Mouse (Mus musculus) liver, postnatal 0 days (tissue): ENCODE measurements around the gene Gm49416. TPM values are rescaled to one million over a fixed set of nuclear protein-coding genes. Genes with fewer than 3 reads are reported as not detected.

Source experiments
- ATAC-seq: fragments of 200-750 bp; cut with Nextera tagmentation; 2 replicates; pipeline ENCODE4 v1.8.0; 2017; ENCODE audit warnings: mild to moderate bottlenecking, moderate library complexity
- DNase-seq: peaks from one replicate; pipeline ENCODE4 v3.0.0-alpha.2; 2016
- H3K27ac ChIP-seq: fragments of 300-500 bp; sonication (generic); 2 replicates; pipeline ENCODE4 v1.5.1; 2014; ENCODE audit warnings: antibody characterized with exemption, moderate library complexity, mild to moderate bottlenecking, low read depth
- H3K27me3 ChIP-seq: fragments of 300-500 bp; sonication (generic); 2 replicates; pipeline ENCODE4 v1.6.1; 2014; ENCODE audit warnings: low read length, control low read depth, mixed read lengths; ENCODE audit not compliant: insufficient read depth
- H3K36me3 ChIP-seq: fragments of 300-500 bp; sonication (generic); replicated peaks from 2 replicates; pipeline ENCODE4 v1.6.1; 2014; ENCODE audit warnings: mild to moderate bottlenecking, control low read depth, low read length, moderate library complexity, mixed read lengths; ENCODE audit not compliant: insufficient read depth
- H3K4me1 ChIP-seq: fragments of 300-500 bp; sonication (generic); 2 replicates; pipeline ENCODE4 v1.6.1; 2014; ENCODE audit warnings: antibody characterized with exemption, mild to moderate bottlenecking, control low read depth; ENCODE audit not compliant: insufficient read depth
- H3K4me2 ChIP-seq: fragments of 300-500 bp; sonication (generic); 2 replicates; pipeline ENCODE4 v1.6.1; 2014; ENCODE audit warnings: low read depth, mild to moderate bottlenecking, low read length, moderate library complexity, mixed read lengths
- H3K4me3 ChIP-seq: fragments of 300-500 bp; sonication (generic); 2 replicates; pipeline ENCODE4 v1.5.1; 2014; ENCODE audit warnings: low read depth, low read length
- H3K9ac ChIP-seq: fragments of 300-500 bp; sonication (generic); replicated peaks from 2 replicates; pipeline ENCODE4 v1.6.1; 2014; ENCODE audit warnings: mild to moderate bottlenecking, moderate library complexity
- H3K9me3 ChIP-seq: fragments of 300-500 bp; sonication (generic); 2 replicates; pipeline ENCODE4 v1.6.1; 2016; ENCODE audit warnings: mild to moderate bottlenecking, control low read depth, low read length, mixed read lengths
- CTCF ChIP-seq: sonication (generic); IDR thresholded peaks from 2 replicates; pipeline ENCODE4 v1.5.1; 2016; ENCODE audit warnings: antibody characterized with exemption, low read depth
- EP300 ChIP-seq: IDR thresholded peaks from 2 replicates; pipeline ENCODE4 v1.6.1; 2016; ENCODE audit warnings: antibody characterized with exemption, low read depth, mild to moderate bottlenecking
- WGBS: fragments of 180-500 bp; shearing (Covaris S2); extraction: QIAGEN DNeasy Blood & Tissue Kit; methylation state at CpG from one replicate; pipeline ENCODE4 v1.1.7; 2014; ENCODE audit not compliant: insufficient replicate concordance; 5-methylcytosine and 5-hydroxymethylcytosine counted together
- polyA plus RNA-seq: library from polyadenylated mRNA; unstranded; fragments of >200 nt; fragmentation: Nextera tagmentation; extraction: Ambion mirVana; gene quantifications from 2 replicates; pipeline ENCODE4 v1.2.1, GENCODE M21; 2015

Gene Gm49416
- polyA plus RNA-seq, 1 experiment from 2014 or later, result not detected

- TF ChIP-seq CTCF, result no peak
- no peak for TF ChIP-seq EP300
- ATAC-seq, result no peak
- Histone ChIP-seq H3K27me3 (no peaks in the 10 kb centered on the region), H3K36me3 (peaks cover 34% of the 10 kb centered on the region), H3K4me3 (peak overlapping the region; percentile 96), H3K9me3 (no peaks in the 10 kb centered on the region), H3K27ac (peak overlapping the region; percentile 94), H3K4me2 (peak overlapping the region; percentile 77), H3K9ac (peak overlapping the region; percentile 98), H3K4me1 (peaks cover 11% of the 10 kb centered on the region; the same call in 1 of the 2 replicates)
- peak; percentile 33 for DNase-seq
- 60% methylated on average over 10 of the region's 10 CpGs for whole genome bisulfite sequencing
These were observed 16.4 kb upstream of the Gm49416 start for GRCm38 (mm10) chr19:8872266-8872840.

- no peak overlapping the region for H3K27ac ChIP-seq
- no peak for TF ChIP-seq CTCF
- TF ChIP-seq EP300, result no peak
- 89% methylated on average over 7 of the region's 7 CpGs for WGBS
- ATAC-seq (no peak), DNase-seq (no peak)
- H3K4me2 ChIP-seq, result no peak overlapping the region
- no peak overlapping the region for H3K9ac ChIP-seq
- H3K9me3 ChIP-seq, result no peaks in the 10 kb centered on the region
- H3K4me3 ChIP-seq, result no peak overlapping the region
- peaks cover 16% of the 10 kb centered on the region for H3K4me1 ChIP-seq
- H3K36me3 ChIP-seq, result peaks cover 34% of the 10 kb centered on the region
- H3K27me3 ChIP-seq, result no peaks in the 10 kb centered on the region
These were observed 13.7 kb upstream of the Gm49416 start for GRCm38 (mm10) chr19:8875031-8875430.

- TF ChIP-seq EP300, result no peak
- TF ChIP-seq CTCF, result no peak
- H3K9ac ChIP-seq, result peak within 1 kb of the TSS; percentile 88
- H3K27me3 ChIP-seq, result no peaks in the 10 kb centered on the region
- ATAC-seq (peak; percentile 98), DNase-seq (peak; percentile 89)
- peak within 1 kb of the TSS; percentile 98 for H3K4me2 ChIP-seq
- peaks cover 15% of the 10 kb centered on the region for H3K36me3 ChIP-seq
- WGBS, result under 1% methylated on average over 42 of the region's 42 CpGs
- H3K9me3 ChIP-seq, result no peaks in the 10 kb centered on the region
- peak within 1 kb of the TSS; percentile 94 for H3K4me3 ChIP-seq
- peaks cover 10% of the 10 kb centered on the region for H3K4me1 ChIP-seq
- H3K27ac ChIP-seq, result peak within 1 kb of the TSS; percentile 89
These were observed 8.3 kb upstream of the Gm49416 start, which contains the start of gene Uqcc3 for GRCm38 (mm10) chr19:8880311-8881033. TSS of gene Uqcc3 (minus strand) at chr19:8880923.

GRCm38 (mm10) chr19:8881034-8881392 lies 7.7 kb upstream of the Gm49416 start:
- H3K9me3 ChIP-seq, result no peaks in the 10 kb centered on the region
- 8% methylated on average over 3 of the region's 3 CpGs for WGBS
- DNase-seq (no peak), ATAC-seq (no peak; the same call in 1 of the 2 replicates)
- H3K27me3 ChIP-seq, result no peaks in the 10 kb centered on the region
- TF ChIP-seq EP300 (no peak), CTCF (no peak)
- H3K4me2 ChIP-seq, result peak overlapping the region; percentile 98
- peak overlapping the region; percentile 94 for H3K4me3 ChIP-seq
- H3K27ac ChIP-seq, result no peak overlapping the region
- peak overlapping the region; percentile 53 for H3K9ac ChIP-seq
- peaks cover 10% of the 10 kb centered on the region for H3K4me1 ChIP-seq
- H3K36me3 ChIP-seq, result peaks cover 11% of the 10 kb centered on the region

- Histone ChIP-seq H3K4me2 (no peak within 1 kb of the TSS), H3K27me3 (no peaks in the 10 kb centered on the region), H3K9ac (no peak within 1 kb of the TSS), H3K4me1 (peaks cover 18% of the 10 kb centered on the region), H3K36me3 (no peaks in the 10 kb centered on the region), H3K4me3 (no peak within 1 kb of the TSS), H3K9me3 (no peaks in the 10 kb centered on the region), H3K27ac (no peak within 1 kb of the TSS)
- no peak for TF ChIP-seq EP300
- TF ChIP-seq CTCF, result no peak
- ATAC-seq, result no peak
- DNase-seq, result no peak
- 79% methylated on average over 3 of the region's 3 CpGs for WGBS
These were observed 5.1 kb upstream of the Gm49416 start, which contains the start of the genes Lbhd1 and Gm49403 for GRCm38 (mm10) chr19:8883616-8884015. TSS of gene Lbhd1 (plus strand) at chr19:8883732. TSS of gene Gm49403 (plus strand) at chr19:8883930.

GRCm38 (mm10) chr19:8886916-8887584 lies 1.7 kb upstream of the Gm49416 start:
- ATAC-seq (no peak), DNase-seq (no peak)
- Histone ChIP-seq H3K27ac (peak overlapping the region; percentile 79; the same call in 1 of the 2 replicates), H3K27me3 (no peaks in the 10 kb centered on the region), H3K36me3 (peaks cover 10% of the 10 kb centered on the region; the same call in 1 of the 2 replicates), H3K4me1 (peaks cover 15% of the 10 kb centered on the region), H3K4me2 (peak overlapping the region; percentile 70), H3K9me3 (no peaks in the 10 kb centered on the region), H3K4me3 (no peak overlapping the region), H3K9ac (no peak overlapping the region)
- TF ChIP-seq EP300, result no peak
- WGBS, result 56% methylated on average over 1 of the region's 1 CpGs
